Mouse (Mus musculus) brown adipose tissue, adult 24 weeks (tissue): ENCODE measurements around the gene Rcan2. TPM values are rescaled to one million over a fixed set of nuclear protein-coding genes. Genes with fewer than 3 reads are reported as not detected.

Source experiments
- H3K27ac ChIP-seq: fragments of 200-500 bp; replicated peaks from 2 replicates; pipeline ENCODE4 v1.5.1; 2012; ENCODE audit warnings: low read depth, mild to moderate bottlenecking, low read length
- H3K4me1 ChIP-seq: fragments of 200-500 bp; 2 replicates; pipeline ENCODE4 v1.6.1; 2012; ENCODE audit warnings: low read length, mixed read lengths; ENCODE audit not compliant: control insufficient read depth, insufficient read depth, insufficient read length
- H3K4me3 ChIP-seq: fragments of 200-500 bp; 2 replicates; pipeline ENCODE4 v1.5.1; 2012; ENCODE audit warnings: low read depth, mild to moderate bottlenecking, low read length, moderate library complexity; ENCODE audit not compliant: insufficient read depth
- polyA plus RNA-seq: library from polyadenylated mRNA; stranded (reverse); fragments of >200 nt; gene quantifications from 2 replicates; pipeline ENCODE4 v1.2.4, GENCODE M21; 2012; ENCODE audit not compliant: missing spikeins, insufficient read depth, insufficient read length

The Rcan2 gene
- polyA plus RNA-seq, 1 experiment, result 1.7 TPM

- no peaks in the 10 kb centered on the region for H3K4me1 ChIP-seq
- no peak overlapping the region for H3K27ac ChIP-seq
- no peak overlapping the region for H3K4me3 ChIP-seq
Observed at GRCm38 (mm10) chr17:44083156-44083555, 282.0 kb downstream of the Rcan2 start.

DNA sequence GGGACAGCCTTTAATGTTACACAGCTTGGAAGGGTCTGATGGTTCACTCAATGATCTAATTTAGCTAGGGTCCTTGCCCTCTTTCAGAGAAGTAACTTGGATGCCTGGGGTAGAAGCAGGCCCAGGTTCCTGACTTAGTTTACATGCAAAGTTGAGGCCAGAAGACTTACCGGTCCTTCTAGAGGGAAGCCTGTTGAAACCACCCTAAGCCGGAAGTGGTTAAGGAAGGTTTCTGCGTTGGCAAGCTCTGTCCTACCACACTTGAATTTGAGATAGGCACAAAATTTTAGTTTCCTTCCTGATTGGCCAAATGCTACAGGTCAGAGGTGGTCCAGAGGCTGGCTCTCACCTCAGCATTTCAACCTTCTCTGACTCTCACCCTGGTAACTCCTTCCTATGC, 287.1 kb downstream of the Rcan2 start:
- no peak overlapping the region for H3K4me3 ChIP-seq
- H3K4me1 ChIP-seq, result no peaks in the 10 kb centered on the region
- no peak overlapping the region for H3K27ac ChIP-seq

Other genes starting within 250 kb of the Rcan2 start
- gene Pla2g7, start 233.3 kb upstream of the Rcan2 start, polyA plus RNA-seq, result 81.7 and 96.8 TPM in 2 replicates
- not detected in 2 replicates for gene Tdrd6, start 171.1 kb upstream of the Rcan2 start, polyA plus RNA-seq
- 0.48 and 1.5 TPM in 2 replicates for gene Slc25a27, start 134.1 kb upstream of the Rcan2 start, polyA plus RNA-seq
- 2.5 and 3.2 TPM in 2 replicates for gene Cyp39a1, start 133.9 kb upstream of the Rcan2 start, polyA plus RNA-seq